Mouse (Mus musculus) midbrain, embryonic 14.5 days (tissue): ENCODE measurements at regions not wholly inside any gene's neighbourhood (a gene's known extent, or its start where the extent isn't known, plus 50 kb on each side); places are given as distances from the start of the nearest gene placed in this dataset.

ENCODE experiments used
- ATAC-seq: fragments of 200-750 bp; cut with Nextera tagmentation; 2 replicates; pipeline ENCODE4 v1.8.0; 2017; ENCODE audit warnings: moderate number of reproducible peaks, moderate library complexity; ENCODE audit not compliant: low FRiP score, low TSS enrichment
- DNase-seq: peaks from one replicate; pipeline ENCODE4 v3.0.0-alpha.2; 2015
- H3K27ac ChIP-seq: fragments of 300-500 bp; sonication (generic); replicated peaks from 2 replicates; pipeline ENCODE4 v1.5.1; 2014; ENCODE audit warnings: mild to moderate bottlenecking, low read depth, low read length, moderate library complexity
- H3K27me3 ChIP-seq: fragments of 300-500 bp; sonication (generic); 2 replicates; pipeline ENCODE4 v1.6.1; 2014; ENCODE audit warnings: low read length, control low read depth, mixed read lengths; ENCODE audit not compliant: control insufficient read depth, insufficient read depth
- H3K36me3 ChIP-seq: fragments of 300-500 bp; sonication (generic); 2 replicates; pipeline ENCODE4 v1.6.1; 2014; ENCODE audit warnings: low read length, control low read depth; ENCODE audit not compliant: control insufficient read depth, insufficient read depth
- H3K4me1 ChIP-seq: fragments of 300-500 bp; sonication (generic); 2 replicates; pipeline ENCODE4 v1.6.1; 2014; ENCODE audit warnings: mild to moderate bottlenecking, antibody characterized with exemption, low read length, control low read depth; ENCODE audit not compliant: control insufficient read depth, insufficient read depth
- H3K4me2 ChIP-seq: fragments of 300-500 bp; sonication (generic); 2 replicates; pipeline ENCODE4 v1.6.1; 2014; ENCODE audit warnings: mild to moderate bottlenecking, low read length, moderate library complexity
- H3K4me3 ChIP-seq: fragments of 300-500 bp; sonication (generic); replicated peaks from 2 replicates; pipeline ENCODE4 v1.5.1; 2014; ENCODE audit warnings: low read depth, low read length
- H3K9ac ChIP-seq: fragments of 300-500 bp; sonication (generic); replicated peaks from 2 replicates; pipeline ENCODE4 v1.6.1; 2014; ENCODE audit warnings: mild to moderate bottlenecking, low read length, moderate library complexity
- H3K9me3 ChIP-seq: fragments of 300-500 bp; sonication (generic); 2 replicates; pipeline ENCODE4 v1.6.1; 2016; ENCODE audit warnings: low read length, control low read depth, mixed read lengths; ENCODE audit not compliant: control insufficient read depth
- whole genome bisulfite sequencing: fragments of 180-500 bp; shearing (Covaris S2); extraction: QIAGEN DNeasy Blood & Tissue Kit; methylation state at CpG from one replicate; pipeline ENCODE4 v1.1.7; 2014; 5-methylcytosine and 5-hydroxymethylcytosine counted together

DNA sequence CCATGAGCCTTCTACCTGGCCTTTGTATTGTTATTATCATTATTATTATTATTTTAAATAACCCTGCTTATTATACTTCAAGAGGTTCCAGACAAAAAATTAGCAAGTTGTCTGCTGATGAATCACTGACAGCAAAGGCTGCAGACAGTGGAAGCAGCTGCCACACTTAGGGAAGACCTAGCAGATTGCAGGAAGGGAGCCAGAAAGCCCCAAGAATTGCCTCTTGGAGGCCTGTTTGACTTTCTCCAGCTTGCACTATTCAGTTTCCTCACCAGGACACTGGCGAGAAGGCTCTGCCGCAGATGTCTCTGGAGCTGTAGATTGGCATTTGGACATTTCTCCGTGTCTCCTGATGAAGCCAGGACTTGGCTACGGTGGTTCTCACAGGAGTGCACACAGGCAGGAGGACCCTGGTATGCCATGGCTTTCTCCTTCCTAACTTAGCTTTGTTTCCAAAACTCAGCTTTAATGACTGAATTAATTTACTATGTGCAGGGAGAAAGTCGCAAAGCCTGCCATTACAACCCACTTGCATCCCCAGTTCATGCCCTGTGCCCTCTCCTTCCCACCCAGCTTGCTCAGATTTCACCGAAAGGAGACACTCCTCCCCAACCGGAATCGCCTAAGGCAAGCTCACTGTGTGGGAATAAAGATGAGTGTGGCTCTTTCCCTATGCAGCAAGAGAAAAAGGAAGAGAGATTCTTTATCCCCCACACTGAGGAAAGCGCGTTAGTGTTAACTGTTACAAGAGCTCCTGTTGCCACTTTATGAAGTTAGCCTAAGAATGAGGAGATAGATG is 193.3 kb upstream of the Trib2 start:
- DNase-seq (peak; percentile 18), ATAC-seq (no peak)
- H3K4me3 ChIP-seq = no peak overlapping the region
- H3K36me3 ChIP-seq = no peaks in the 10 kb centered on the region
- H3K27me3 ChIP-seq = no peaks in the 10 kb centered on the region
- H3K4me2 ChIP-seq = no peak overlapping the region
- no peak overlapping the region for H3K27ac ChIP-seq
- no peak overlapping the region for H3K9ac ChIP-seq
- H3K9me3 ChIP-seq = no peaks in the 10 kb centered on the region
- 73% methylated on average over 10 of the region's 10 CpGs for WGBS
- H3K4me1 ChIP-seq = no peaks in the 10 kb centered on the region; the same call in 1 of the 2 replicates

DNA sequence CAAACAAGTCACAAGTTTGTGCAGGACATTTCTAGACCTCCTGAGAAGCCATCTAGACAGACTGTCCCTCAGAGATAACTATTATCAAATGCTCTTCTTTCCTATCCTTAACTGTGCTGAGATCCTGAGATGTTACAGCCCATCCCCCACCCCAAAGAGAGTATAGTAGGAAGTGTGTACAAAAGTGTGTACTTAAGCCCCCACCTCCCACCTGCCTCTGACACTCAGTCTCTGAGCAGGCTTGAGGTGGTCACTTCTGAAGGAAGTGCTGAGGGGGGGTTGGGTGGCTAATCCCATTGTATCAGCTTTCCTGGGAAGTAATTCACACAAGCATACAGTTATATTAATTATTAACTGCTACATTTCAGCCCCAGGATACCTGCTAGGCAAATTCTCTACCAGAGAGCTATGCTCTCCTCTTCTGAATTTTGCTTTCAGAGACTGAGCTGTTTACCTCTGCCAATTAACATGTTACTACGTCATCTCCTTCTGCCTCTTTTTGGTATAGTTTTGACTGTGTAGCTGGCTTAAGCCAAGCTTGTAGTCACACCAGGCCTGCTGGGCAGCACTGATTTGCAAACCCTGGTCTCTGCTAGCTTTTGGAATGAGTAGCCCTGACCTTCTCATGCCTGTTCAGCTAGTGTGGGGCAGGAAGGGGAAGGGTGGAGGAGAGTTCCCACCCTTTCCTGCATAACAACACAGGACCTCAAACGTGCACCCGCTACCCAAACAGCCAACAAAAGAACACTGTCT is 192.2 kb upstream of the Trib2 start:
- ATAC-seq (no peak), DNase-seq (peak; percentile 6)
- no peaks in the 10 kb centered on the region for H3K27me3 ChIP-seq
- no peak overlapping the region for H3K27ac ChIP-seq
- no peak overlapping the region for H3K9ac ChIP-seq
- H3K4me3 ChIP-seq = no peak overlapping the region
- WGBS = 56% methylated on average over 3 of the region's 3 CpGs
- no peaks in the 10 kb centered on the region for H3K9me3 ChIP-seq
- no peaks in the 10 kb centered on the region; the same call in 1 of the 2 replicates for H3K4me1 ChIP-seq
- no peaks in the 10 kb centered on the region for H3K36me3 ChIP-seq
- no peak overlapping the region for H3K4me2 ChIP-seq

DNA sequence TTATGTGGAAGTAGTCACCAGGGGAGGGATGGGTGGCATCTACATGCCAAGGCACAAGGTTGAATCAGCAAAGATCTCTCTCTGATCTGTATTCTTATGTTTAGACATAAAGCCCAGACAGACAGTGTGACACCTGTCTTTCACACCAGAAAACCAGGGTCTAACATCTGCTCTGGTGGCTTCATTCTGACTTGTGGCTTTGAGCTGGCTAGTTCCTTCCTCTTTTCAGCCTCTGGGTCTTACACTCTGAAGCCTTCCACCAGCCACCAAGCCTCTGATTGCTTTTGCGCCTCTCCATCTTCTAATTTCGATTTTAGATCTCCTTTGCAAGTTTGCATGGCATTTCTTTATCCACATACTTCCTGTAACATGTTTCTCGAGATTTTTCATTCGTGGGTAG is 191.5 kb upstream of the Trib2 start:
- H3K27me3 ChIP-seq = no peaks in the 10 kb centered on the region
- no peaks in the 10 kb centered on the region for H3K36me3 ChIP-seq
- H3K9ac ChIP-seq = no peak overlapping the region
- WGBS = 86% methylated on average over 4 of the region's 4 CpGs
- no peak overlapping the region for H3K4me3 ChIP-seq
- ATAC-seq (no peak), DNase-seq (no peak)
- no peaks in the 10 kb centered on the region; the same call in 1 of the 2 replicates for H3K4me1 ChIP-seq
- no peak overlapping the region for H3K4me2 ChIP-seq
- no peaks in the 10 kb centered on the region for H3K9me3 ChIP-seq
- no peak overlapping the region for H3K27ac ChIP-seq

DNA sequence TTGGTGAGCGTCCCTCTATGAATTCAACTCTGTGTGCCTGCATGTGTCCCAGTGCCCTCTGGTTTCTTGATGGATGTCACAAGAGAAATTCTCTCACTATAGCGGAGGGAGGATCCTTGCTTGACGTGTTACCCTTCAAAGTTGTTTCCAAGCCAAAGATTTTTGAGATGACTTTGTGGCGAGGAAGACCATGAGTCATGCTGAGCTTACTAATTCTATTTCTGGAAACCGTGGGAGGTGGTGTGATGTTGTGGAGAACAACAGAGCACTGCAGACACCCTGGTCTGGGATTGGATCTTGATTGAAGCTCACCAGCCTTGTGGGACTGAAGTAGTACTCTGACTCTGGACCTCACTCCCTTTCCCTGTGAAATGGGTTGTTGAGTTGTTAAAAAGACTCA is 190.0 kb upstream of the Trib2 start:
- Histone ChIP-seq H3K27ac (no peak overlapping the region), H3K9ac (no peak overlapping the region), H3K4me3 (no peak overlapping the region), H3K9me3 (no peaks in the 10 kb centered on the region), H3K27me3 (no peaks in the 10 kb centered on the region), H3K4me1 (no peaks in the 10 kb centered on the region; the same call in 1 of the 2 replicates), H3K4me2 (no peak overlapping the region), H3K36me3 (no peaks in the 10 kb centered on the region)
- ATAC-seq (no peak), DNase-seq (no peak)
- WGBS = 89% methylated on average over 5 of the region's 5 CpGs

DNA sequence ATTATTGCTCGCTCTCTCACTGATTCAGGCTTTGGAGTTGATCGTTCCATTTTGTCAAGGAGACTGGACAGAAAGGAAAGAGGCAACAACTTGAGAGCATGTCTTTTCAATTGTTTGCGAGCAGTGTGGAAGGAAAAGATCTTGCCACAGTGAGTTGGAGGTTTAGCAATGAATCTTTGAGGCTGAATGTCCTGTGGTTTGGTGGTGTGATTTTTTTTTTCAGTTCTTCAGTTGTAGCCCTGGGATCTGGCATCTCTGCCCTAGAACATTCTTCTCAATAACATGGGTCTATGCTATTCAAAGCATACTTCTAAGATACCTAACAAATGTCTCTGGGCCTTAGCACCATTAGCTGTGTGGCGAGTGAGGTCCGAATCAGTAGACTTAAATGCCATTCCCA is 189.6 kb upstream of the Trib2 start:
- DNase-seq = no peak
- Histone ChIP-seq H3K27ac (no peak overlapping the region), H3K9me3 (no peaks in the 10 kb centered on the region), H3K4me2 (no peak overlapping the region), H3K36me3 (no peaks in the 10 kb centered on the region), H3K9ac (no peak overlapping the region), H3K4me3 (no peak overlapping the region), H3K27me3 (no peaks in the 10 kb centered on the region), H3K4me1 (no peaks in the 10 kb centered on the region; the same call in 1 of the 2 replicates)
- 94% methylated on average over 5 of the region's 5 CpGs for WGBS
- ATAC-seq = no peak

DNA sequence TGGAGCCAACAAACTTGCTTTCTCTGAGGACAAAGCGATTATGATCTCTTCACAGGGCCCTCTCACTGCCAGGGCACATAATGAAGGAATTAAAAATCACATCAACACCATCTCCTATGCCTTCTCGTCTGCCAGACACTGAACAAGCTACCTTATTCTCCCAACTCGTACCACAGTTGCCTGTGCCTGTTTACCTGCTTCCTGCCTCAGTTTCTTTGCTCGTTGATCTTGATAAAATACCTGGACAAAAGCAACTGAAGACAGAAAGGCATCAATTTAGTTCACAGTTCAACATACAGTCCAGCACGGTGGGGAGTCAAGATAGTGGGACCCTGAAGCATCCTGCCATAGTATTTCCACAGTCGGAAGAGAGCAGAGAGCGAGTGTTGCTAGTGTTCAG is 185.1 kb upstream of the Trib2 start:
- Histone ChIP-seq H3K27ac (no peak overlapping the region), H3K36me3 (no peaks in the 10 kb centered on the region), H3K9me3 (no peaks in the 10 kb centered on the region), H3K4me1 (no peaks in the 10 kb centered on the region), H3K27me3 (no peaks in the 10 kb centered on the region), H3K4me2 (no peak overlapping the region), H3K4me3 (no peak overlapping the region), H3K9ac (no peak overlapping the region)
- ATAC-seq (no peak), DNase-seq (no peak)
- 90% methylated on average over 7 of the region's 7 CpGs for WGBS

DNA sequence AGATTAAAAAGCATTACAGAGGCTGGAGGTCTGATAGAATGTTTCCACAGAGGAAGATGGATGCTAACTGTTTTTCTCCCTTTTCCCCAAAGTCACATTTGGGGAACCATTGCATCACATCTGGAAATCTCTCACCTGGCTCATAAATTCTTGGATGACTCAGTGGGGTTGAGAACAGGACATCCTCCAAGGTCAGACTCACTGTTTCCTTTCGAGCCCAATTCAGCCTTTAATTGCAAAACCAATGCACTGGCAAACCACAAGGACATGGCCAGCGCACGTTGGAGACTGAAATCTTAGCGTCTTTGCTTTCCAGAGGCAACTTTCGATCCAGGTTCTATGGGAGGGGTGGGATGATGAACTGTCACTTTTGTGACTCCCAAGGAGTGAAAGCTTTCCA is 184.5 kb upstream of the Trib2 start:
- WGBS = 89% methylated on average over 5 of the region's 5 CpGs
- Histone ChIP-seq H3K27me3 (no peaks in the 10 kb centered on the region), H3K4me2 (no peak overlapping the region), H3K36me3 (no peaks in the 10 kb centered on the region), H3K4me1 (no peaks in the 10 kb centered on the region), H3K27ac (no peak overlapping the region), H3K9me3 (no peaks in the 10 kb centered on the region), H3K4me3 (no peak overlapping the region), H3K9ac (no peak overlapping the region)
- no peak for DNase-seq
- ATAC-seq = no peak

DNA sequence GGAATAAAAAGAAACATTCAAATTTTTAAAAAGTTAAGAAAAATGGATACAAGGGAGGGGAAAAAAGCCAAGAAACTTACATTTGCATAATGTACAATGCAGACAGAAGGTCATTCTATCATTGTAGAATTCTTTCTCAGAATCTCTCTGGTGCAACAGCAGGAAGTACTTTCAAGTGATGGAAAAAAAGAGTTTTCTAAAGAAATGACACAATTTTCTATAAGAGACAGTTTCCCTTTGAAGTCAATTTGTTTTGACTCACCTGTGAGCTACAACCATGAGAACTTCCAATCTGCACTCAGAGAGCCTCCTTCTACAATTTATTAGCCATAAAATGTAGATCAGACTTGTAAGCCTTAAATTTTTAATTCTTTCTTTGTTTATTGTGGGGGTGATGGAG is 181.6 kb upstream of the Trib2 start:
- Histone ChIP-seq H3K9me3 (no peaks in the 10 kb centered on the region), H3K4me3 (no peak overlapping the region), H3K27ac (no peak overlapping the region), H3K36me3 (no peaks in the 10 kb centered on the region), H3K4me2 (no peak overlapping the region), H3K4me1 (no peaks in the 10 kb centered on the region), H3K27me3 (no peaks in the 10 kb centered on the region), H3K9ac (no peak overlapping the region)
- ATAC-seq = no peak
- DNase-seq = no peak

DNA sequence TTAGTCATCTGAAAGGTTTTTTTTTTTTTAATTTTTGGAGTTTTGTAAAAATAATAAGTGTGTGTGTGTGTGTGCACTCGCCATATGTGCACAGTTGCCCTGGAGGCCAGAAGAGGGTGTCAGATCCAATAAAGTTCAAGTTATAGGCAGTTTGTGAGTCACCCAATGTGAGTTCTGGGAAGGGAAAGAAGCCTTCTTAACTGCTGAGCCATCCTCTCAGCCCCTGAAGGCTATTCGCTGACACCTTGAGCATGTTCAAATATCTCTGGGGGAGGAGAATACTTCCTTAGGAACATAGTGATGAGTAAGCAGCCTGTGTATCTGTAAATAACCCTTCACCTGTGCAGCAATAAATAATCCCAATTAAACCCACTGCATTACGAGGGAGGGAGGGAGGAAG is 177.1 kb upstream of the Trib2 start:
- H3K4me2 ChIP-seq = no peak overlapping the region
- H3K27ac ChIP-seq = no peak overlapping the region
- H3K4me1 ChIP-seq = no peaks in the 10 kb centered on the region
- no peak for ATAC-seq
- H3K36me3 ChIP-seq = no peaks in the 10 kb centered on the region
- no peak overlapping the region for H3K4me3 ChIP-seq
- no peak overlapping the region for H3K9ac ChIP-seq
- no peaks in the 10 kb centered on the region for H3K27me3 ChIP-seq
- WGBS = 84% methylated on average over 3 of the region's 3 CpGs
- DNase-seq = no peak
- no peaks in the 10 kb centered on the region for H3K9me3 ChIP-seq
